Mouse (Mus musculus) hindlimb bud, embryonic 11.5 days (tissue): Measurements from ENCODE around the gene Selenoi.

Source experiments
- DNase-seq: peaks from one replicate; pipeline ENCODE4 v3.0.0-alpha.2; 2012; ENCODE audit warnings: low read depth, low spot score; ENCODE audit errors: extremely low spot score

The Selenoi gene

DNA sequence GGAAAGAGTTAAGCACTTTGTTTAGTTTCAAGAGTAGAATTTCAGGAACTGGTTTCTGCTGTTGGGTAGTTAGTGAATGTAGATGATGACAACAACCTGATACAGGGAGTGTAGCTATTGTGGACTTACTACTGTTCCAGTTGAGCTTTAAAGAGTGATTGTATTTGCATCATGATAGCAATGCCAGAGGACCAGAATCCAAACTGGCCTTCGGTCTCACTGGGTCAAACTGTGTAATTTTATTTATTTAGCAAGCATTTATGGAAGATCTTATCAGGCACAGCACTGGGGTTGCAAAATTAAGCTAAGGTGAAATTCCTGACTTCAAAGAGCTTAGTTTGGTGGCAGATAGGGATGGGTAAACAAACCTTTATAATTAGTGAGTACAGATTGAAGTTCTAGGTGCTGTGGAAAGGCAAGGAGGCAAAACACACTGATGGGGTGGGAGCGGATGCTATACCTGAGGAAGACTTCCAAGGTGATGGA, 3.3 kb downstream of the Selenoi start:
- no peak for DNase-seq

DNA sequence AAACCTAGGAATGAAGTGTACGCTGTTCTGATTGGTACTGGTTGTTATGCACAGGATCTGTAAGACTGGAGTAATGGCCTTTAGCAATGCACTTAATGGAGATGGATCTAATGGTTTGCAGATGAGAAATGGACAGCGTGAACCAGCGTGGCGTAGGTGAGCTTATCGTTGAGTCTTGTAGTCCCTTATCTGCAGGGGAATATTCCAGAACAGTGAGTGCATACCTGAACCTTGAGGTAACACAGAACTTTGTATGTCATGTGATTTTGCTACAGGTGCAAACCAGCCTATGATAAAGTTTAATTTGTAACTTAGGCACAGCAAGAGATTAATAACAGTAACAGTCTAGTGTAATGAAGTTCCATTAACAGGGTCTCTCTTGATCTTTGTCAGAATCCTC, 6.2 kb downstream of the Selenoi start:
- DNase-seq: no peak

DNA sequence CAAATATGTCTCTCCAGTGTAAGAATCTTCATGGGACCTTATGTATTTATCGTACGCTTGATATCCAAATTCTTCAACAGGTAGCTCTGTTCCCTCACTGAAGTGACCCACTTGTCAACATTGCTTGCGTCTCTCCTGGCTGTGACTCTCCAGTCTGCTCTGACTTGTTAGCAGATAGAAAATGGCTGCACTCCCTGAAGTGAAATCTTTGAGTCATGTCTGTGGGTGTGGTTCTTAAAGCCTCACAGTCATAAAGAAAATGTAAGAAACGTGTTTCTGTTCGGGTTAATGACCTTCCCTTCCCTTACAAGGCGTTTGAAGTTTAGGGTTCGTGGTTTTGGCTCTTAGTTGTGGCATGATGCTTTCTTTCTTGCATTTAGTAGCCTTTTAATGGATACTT, 8.2 kb downstream of the Selenoi start:
- DNase-seq: no peak

DNA sequence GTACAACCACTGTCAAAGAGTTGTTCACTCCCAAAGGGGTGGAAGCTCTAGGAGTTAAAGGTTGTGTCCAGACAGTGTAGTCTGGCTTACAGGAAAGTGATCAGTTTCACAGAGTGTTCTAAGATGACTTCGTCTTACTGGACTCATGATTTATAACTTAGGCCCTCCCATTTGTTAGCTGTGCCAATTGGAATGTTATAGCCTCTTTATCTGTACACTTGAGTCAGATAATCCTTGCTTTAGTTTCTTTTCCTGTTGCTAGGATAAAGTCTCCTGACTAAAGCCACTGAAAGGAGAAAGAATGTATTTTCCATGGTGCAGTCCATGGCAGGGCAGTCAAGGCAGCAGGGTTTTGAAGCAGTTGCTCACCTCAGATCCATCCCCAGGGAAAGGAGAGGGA, 10.0 kb downstream of the Selenoi start:
- no peak for DNase-seq

DNA sequence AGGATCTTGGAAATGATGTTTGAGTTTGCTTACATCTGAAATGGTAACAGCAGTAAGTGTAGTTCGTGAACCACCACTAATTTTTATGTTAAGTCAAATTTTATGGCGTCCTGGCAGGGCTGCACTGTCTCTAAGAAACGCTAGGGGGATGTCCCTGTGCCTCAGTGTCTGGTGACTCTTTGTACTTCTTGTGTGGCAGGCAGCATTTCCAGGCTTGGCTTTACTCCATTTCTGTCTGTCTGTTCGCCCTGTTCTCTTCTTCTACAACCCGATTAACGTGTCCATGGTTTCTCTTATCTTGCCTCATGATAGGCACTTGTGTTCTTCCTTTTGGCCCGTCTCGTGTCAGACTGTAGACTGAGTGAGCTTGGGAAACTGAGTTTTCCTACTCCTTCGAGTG, 11.4 kb downstream of the Selenoi start:
- no peak for DNase-seq

DNA sequence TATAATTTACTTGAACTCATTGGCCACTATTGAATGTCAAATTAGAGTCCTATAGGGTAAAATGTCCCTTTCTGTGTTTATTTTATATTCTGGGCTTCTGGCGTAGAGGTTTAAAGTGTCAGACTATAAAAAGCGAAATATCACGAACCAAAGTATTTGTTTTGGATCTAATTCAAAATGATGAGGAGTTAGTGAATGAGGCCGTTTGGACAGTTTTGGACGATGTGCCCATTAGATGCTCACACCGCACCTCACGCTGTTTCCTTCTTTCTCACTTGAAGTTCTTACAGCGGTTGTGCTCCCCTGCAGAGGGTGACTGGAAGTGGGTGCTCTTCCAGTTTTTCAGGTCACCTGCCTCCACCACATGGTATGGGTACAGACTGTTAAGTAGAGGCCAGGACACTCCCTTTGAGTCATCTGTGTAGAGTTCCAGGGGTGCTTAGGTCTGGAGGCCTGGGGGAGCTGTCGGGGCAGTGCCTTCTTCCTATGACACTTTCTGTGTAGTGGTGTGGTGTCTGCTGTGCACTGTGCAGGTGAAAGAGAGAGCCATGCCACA, 13.6 kb downstream of the Selenoi start:
- DNase-seq: no peak

DNA sequence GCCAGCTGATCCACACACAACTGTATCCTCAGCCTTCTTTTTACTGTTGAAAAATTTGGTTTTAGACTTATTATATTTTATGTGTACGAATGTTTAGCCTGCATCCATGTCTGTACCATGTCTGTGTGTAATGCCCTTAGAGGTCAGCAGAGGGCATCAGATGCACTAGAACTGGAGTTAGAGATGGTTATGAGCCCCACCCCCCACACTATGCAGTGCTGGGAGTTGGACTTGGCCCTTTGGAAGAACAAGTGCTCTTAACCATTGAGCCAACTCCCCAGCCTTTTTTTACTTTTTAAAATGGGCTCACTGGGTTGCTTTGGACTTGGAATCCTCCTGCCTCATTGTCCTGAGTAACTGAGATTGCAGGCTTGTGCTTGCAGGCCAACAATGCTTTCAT, 15.3 kb downstream of the Selenoi start:
- DNase-seq: no peak

DNA sequence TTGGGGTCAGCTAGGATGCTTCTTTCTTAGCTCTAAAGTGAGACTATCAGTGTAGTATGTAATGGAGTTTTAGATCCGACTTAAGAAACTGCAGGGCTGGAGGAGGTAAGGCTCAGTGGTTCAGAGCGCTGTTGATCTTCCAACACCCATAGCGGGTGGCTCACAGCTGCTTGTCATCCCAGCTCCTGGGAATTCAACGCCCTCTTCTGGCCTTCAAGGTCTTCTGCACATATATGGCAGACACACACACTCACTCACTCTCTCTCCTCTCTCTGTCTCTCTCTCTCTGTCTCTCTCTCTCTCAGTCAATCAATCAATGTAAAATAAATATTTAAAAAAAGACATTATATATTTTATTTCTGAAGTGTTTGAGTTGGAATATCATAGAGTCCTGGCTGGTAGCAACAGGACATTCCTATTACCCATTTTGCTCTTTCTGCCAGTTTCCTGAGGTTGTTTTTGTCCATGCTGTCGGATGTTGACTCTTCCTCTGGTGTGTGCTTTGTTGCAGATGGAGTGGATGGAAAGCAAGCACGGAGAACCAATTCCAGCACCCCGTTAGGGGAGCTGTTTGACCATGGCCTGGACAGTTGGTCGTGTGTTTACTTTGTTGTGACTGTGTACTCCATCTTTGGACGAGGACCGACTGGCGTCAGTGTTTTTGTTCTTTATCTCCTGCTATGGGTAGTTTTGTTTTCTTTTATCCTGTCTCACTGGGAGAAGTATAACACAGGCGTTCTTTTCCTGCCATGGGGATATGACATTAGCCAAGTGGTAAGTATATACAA, 23.4 kb downstream of the Selenoi start:
- DNase-seq: no peak

DNA sequence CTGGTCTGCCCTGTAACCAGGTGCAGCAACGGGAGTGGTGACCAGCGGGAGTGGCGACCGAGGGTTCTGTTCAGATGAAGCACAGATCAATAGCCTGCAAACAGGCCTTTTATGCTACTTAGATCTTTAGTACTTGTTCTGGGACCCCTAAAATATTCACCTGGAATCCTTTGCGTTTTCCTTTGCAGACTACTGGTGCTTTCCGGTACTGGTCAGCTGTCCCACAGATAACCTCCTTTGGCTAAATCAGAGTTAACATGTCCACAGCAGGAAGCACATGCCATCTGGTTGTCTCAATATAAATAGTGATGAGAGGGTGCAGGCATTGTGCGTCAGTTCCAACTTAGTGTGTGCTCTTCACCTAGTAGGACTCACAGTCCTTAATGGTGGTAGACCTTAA, 26.4 kb downstream of the Selenoi start:
- no peak for DNase-seq

DNA sequence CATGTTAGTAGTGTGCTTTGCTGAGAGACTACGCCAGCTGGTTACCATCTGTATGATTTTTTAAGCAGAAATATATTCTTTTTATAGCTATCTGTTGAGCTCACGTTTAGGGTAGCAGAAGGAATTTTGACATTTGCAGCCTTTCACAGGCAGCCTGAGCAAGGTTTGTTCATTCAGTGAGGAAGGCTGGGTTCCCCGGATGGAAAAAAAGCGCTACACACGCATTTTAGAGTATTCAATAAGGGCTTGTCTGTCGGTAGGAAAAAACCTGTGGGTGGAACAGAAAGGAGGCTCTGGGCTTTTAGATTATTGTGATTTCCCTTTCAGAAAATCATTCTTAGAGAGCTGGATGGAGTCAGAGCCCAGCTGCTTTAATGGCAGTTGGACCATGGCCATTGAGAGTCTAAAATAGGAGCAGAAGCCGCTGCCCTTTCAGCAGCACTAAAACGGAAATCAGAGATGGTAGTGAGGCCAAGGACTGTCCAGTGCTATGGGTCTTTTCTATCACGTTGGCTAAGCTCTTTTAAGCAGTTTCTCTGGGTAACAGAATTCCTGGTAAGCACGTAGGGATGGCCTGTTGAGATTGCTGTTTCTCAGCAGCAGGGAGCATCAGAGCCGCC, 38.3 kb downstream of the Selenoi start:
- DNase-seq: no peak

DNA sequence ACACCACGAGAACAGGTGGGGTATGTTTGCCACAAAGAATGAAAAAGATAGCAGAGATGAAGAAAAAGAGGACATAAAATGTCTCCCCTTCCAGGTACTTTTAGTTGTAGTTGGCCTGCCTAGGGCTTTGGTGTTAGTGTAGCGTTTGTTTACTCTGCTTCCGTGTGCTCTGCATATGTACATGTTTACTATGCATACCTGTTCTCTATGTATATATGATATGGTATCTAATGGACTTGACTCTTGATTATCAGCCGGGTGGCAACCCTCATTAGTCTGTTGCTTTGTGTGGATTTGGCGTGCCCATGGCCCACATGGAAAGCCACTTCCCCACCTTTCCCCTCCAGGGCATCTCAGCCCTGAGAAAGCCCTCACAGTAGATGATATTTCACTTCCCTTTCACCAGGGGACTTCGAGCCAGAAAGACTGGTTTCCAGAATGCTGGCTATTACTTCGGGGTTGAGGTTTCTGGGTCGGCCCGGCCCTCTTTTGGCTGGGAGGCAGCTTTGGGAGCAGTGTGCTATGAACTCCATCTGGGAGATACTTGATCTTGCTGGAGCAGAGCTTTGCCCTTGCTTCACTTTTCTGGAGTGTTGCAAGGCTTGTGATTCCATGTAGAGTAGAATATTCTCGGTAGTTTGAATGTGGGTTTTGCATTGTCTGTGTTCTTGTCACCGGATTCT, 39.4 kb downstream of the Selenoi start:
- DNase-seq: no peak

DNA sequence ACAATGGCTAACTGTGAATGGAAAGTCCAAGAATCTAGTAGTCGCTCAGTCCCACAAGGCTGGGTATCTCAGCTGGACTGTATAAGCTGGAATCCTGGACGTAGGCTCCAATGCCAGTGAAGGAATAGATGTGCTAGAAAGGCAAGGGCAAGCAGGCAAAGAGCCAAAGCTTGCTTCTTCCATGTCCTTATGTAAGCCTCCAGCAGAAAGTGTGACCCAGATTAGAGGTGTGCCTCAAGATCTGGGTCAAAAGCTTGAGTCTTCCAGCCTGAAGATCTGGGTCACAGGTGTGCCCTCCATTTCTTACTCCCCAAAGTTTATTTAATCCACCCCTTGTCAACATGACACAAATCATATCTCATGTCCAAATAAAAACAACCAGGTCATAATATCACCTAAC, 44.0 kb downstream of the Selenoi start:
- DNase-seq: no peak

DNA sequence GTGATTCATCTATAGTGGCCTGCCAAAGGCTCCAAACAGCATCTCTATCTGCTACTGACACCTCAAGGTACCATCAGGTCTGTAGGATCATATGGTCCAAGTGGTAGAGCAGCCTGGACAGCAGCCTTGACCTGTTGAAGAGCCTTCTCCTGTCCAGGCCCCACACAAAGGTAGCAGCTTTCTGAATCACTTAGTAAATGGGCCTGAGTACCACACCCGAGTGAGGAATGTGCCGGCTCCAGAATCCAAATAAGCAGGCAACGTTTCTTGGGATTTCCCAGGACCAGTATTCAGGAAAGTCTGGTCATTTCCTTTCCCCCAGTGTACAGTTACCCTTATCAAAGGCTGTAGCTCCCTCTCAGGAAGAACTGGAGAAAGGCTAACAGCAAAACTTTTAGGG, 46.6 kb downstream of the Selenoi start:
- DNase-seq: no peak

DNA sequence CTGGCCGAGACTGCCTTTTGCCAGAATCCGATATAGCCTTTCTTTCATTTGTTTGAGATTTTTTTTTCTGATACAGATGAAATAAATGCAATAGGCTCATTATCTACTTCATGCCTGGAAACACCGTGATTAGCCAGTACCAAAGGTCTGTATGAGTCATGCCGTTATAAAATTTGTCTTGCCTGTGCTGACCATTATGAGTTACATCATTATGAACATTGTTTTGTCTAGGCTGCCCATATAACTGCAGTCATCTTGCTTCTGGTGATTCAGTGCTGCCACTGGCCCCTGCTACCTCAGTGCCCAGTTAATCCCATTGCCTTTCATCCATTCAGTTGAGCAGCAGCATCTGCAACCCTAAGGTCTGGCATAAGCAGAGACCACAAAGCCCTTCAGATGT, 47.1 kb downstream of the Selenoi start:
- no peak for DNase-seq

DNA sequence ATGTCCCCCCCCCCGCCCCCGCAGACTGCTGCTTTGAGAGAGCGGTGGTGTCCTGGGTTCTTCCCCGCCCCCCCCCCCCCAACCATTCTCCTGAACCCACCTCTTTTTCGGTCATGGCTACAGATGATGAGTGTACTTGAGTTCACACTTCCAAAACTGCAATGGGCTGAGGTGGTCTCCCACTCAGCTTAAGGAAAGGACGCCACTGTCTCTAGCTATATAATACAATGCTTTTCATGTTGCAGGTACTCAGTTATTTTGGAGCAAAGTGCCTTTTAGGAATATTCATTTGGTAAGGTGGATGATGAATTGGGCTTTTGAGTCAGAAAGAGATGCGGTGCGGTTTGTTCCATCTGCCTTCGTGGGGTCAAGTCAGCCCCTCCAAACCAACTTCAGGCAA, 48.5 kb downstream of the Selenoi start:
- DNase-seq: no peak

DNA sequence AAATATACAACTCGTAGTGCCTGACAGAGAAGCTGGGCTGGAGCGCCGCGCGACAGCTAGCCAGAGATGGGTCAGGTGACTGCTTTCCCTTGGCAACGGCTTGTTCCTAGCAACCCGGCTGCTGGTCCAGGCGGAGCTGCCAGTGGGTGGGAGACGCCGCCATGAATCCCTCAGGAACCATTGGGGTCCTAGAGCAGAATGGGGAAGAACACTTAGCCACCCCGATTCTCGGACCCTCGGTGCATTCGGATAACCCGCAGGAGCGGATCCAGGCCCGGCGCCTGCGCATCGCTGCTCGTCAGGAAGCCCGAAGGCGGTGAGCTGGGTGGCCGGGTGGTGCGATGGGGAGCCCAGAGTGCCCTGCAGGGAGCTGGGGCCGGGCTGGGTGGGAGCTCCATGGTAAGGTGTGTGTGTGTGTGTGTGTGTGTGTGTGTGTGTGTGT, 48.9 kb downstream of the Selenoi start, which contains the start of gene Drc1:
Gene Drc1, plus strand, starts transcription at position 98 of the 442 bp plus-strand sequence.
- no peak for DNase-seq

DNA sequence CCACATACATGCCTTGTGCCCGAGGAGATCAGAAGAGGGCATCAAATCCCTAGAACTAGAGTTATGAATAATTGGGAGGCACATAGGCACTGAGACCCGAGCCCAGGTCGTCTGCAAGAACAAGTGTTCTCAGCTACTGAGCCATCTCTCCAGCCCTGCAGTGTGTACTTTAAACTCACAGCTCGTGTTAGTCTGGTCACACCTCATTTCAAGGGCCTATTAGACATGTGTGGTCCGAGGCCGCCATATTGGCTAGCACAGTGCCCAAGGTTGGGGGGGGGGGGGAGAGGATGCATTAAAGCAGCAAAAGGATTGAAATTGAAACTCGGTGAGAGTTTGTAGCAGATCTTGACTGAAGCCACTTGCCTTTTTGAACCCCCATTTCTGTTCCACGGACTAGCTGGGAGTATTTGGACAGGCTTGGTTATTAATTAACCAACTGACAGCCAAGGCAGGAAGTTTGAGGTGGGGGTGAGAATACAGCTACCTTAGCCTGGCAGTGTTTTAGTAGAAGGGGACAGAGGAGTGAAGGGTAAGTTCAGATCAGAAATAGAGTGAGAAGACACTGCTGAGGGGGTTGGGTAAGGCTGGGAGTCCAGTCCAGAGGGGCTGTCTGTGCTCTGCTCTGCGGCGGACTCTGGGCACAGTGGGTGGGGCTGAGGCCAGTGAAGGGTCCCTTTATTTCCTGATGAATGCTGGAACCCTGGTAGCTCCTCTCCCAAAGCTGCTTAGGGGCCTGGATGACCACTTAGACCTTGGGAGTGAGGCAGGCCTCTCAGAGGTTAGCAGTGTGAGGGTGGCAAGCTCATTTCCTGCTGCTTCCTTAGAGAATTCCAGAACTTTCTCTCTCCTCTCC, 53.8 kb downstream of the Selenoi start:
- DNase-seq: no peak

DNA sequence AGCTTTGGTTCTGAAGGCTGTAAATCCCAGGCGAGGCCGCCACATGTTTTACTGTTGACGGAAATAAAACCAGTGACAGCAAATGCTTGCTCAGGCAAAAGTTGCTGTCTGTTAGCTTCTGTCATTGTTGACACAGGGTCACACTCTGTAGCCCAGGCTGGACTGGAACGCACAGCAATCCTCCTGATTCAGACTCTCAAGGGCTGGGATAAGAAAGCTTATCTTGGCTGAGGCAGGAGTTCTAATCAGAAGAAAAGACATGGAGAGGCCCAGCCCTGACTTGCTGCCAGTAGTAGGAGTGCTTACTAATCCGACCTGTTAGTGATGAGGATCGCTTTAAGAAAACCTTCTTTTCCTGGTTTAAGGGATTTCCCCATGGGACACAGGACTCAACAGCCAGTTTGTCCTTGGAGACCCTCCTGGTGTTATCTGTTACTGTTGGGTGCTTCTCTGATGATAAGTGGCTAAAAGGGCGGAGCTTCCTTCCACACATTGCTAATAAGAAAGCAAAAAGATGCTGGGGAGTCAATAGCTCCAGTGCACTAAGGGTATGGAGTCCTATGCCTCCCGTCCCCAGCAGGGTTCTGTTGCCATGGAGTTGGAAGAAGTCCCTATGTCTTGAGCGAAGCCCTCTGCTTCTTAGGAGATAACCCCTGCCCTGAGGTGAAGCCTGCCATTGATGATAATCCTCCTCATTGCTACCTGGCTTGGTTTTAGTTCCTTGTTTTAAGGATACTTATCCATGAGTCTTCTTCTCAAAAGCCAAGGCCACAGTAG, 54.9 kb downstream of the Selenoi start:
- DNase-seq: no peak
